Mouse (Mus musculus): ENCODE results near the gene Acvr1b.

The Acvr1b gene

GRCm38 (mm10) chr15:101173421-101174211 is at the start of gene Acvr1b:
Gene Acvr1b (plus strand): TSS chr15:101174067.
- DNase-seq: peak; percentile 90

DNA sequence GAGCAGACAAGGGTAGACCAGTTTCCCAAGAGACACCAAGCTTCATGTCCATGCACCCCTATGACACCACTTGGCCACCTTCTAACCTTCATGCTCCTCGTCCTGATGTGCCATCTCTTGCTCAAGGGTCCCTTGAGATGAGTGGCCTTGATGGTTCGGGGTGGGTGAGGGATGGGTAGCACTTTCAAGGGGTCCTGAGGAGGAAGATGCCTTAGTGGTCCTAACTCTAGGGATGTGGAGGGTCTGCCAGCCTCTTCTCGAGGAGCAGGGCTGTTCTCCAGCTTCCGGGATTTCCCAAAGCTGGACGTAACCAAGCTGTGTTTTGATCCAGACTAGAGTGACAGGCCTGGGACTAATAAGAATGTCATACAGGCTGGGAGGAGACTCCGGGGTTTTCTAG is 48.3 kb upstream of the Acvr1b start:
- no peak for DNase-seq

- DNase-seq: peak; percentile 72
Measured at GRCm38 (mm10) chr15:101126876-101127544, 46.9 kb upstream of the Acvr1b start.

DNA sequence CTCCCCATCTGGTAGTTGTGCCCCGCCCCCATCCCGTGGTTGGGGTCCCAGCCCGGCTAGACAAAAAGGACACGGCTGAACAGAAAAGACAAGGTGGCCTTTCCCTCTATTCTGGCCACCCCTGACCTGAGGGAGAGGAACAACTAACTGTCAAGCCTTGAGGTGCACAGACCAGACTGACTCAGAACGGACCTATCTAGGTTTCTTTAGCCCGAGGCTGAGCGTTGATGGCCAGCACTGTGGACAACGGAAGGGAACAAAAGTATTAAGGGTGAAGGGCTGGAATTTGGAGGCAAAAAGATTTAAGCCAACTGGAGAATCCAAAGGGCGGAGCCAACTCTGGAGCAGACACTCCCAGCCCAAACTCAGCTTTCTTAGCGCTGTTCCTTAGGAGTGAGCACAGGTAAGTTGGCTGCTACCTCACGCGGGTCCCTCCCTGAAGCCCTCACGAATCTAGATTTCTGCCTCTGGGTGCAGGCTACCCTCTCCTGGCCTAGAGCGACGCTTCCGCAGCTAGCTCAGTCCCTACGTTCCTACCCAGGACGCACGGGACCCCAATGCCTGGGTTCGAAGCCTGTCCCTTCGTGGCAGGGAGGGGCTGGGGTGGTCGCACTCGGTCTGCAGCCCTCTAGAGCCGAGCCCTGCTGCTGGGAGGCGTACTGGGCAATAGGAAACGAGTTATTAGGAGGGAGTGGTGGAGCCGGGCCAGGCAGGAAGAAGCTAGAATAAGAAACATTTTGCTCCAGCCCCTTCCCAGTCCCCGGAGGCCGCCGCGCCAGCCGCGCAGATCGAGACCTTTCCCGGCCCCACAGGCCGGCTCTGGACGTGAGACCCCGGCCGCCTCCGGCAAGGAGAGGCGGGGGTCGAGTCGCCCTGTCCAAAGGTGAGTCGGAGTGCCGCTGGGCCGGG is 45.4 kb upstream of the Acvr1b start, which contains the start of gene Acvrl1:
Gene Acvrl1, plus strand, starts transcription at position 342 of the 909 bp plus-strand sequence.
- peak; percentile 80 for DNase-seq

DNA sequence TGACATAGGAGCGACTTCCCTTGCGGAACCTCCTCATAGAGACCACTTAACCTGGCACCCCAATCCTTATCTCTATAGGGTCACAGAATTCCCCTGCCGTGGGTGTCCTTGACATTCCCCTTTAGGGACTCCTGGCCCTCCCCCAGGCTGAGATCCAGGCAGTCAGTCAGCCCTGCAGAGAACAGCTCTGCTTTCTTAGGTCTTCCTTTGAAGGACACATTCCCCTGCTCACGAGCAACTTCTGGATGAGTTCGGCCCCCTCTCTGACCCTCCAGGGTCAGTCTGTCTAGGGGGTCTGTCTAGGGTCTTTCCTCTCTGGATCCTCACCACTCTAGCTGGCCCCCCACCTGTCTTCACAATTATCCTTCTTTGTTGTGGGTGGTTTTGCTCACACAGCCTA is 44.5 kb upstream of the Acvr1b start:
- no peak for DNase-seq

DNA sequence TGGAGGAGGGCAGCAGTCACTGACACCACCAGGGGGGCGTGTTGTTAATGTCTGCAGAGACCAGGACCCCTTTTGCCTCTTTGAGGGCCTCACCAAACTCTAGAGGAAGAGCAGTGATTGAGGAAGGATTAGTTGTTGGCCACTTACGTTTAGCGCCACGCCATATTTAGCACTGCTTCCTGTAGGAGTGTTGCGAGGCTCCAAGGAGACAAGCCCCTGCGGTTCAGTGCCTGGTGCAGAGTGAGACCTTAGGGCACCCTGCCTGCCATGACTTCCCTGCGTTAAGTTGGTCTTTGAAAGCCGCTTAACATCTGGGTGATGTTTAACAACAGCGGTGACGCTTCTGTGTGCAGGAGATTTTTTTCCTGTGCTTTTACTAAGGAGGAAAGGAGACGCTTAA is 42.4 kb upstream of the Acvr1b start:
- DNase-seq: no peak

- no peak for DNase-seq
Measured at GRCm38 (mm10) chr15:101132041-101132440, 41.8 kb upstream of the Acvr1b start.

GRCm38 (mm10) chr15:101132761-101133160 is 41.1 kb upstream of the Acvr1b start:
- DNase-seq: no peak

GRCm38 (mm10) chr15:101133993-101134704 is 39.7 kb upstream of the Acvr1b start:
- DNase-seq: peak; percentile 90

- no peak for DNase-seq
Measured at GRCm38 (mm10) chr15:101135405-101135804, 38.5 kb upstream of the Acvr1b start.

DNA sequence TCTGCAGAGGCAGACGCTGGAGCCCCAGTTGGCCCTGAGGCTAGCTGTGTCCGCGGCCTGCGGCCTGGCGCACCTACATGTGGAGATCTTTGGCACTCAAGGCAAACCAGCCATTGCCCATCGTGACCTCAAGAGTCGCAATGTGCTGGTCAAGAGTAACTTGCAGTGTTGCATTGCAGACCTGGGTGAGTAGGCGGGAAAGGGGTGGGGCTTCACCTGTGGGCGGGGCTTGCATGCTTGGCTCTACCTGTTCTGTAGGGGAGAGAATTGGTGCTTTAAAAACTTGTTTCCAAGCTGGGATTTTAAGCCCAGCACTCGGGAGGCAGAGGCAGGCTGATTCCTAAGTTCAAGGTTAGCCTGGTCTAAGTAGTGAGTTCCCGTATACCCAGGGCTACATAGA is 36.4 kb upstream of the Acvr1b start:
- no peak for DNase-seq

DNA sequence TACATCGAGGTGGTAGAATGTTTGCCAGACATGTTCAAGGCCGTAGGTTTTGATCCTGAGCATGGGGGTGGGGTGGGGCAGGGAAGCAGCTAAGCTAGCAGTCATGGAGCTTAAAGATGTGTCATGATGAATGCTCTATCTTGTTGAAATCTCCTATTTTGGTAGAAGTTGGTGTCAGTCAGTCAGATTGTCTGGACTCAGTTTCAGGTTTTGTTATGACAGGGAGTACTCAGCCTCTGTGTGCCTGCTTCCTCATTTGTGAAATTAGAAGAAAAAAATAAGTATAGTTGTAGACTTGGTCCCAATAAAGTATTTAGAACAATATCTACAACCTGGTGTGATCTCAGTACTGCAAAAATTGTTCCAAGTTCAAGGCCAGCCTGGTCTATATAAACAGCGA is 35.2 kb upstream of the Acvr1b start:
- DNase-seq: no peak

DNA sequence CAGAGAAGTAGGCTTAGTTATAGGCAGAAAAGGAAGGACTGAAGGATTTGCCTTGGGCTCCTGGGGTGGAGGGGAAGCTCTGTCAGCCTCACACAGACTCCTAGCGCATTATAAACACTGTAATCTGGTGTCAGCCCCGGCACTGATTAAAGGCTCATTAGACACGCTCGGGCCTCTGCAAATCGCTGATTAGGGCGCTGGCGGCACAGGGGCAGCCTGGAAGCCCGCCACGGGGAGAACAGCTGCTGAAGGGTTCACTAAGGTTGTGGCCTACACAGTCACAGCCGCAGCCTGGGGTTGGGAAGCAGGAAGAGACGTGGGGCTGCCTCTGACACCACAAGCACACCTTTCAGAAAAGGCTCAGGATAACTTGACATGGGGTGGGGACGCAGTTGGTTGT is 34.0 kb upstream of the Acvr1b start:
- no peak for DNase-seq

DNA sequence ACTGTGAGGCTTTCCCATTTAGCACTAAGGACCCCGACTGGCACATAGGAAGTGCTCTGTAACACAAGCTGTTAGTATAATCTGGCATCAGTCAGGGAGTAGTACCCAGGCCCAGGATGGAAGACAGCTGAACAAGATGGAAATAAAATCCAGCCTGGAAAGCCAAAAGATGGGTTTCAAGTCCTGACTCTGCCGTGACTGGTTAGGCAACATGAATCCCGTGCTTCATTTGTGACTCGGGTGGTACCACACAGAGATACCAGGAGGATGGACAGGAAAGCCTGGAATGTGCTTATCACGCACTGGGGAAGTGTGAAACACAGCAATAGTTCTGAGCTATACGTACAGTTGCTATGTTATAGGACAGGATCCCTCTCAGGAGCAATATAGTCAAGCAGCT is 33.3 kb upstream of the Acvr1b start:
- DNase-seq: no peak

DNA sequence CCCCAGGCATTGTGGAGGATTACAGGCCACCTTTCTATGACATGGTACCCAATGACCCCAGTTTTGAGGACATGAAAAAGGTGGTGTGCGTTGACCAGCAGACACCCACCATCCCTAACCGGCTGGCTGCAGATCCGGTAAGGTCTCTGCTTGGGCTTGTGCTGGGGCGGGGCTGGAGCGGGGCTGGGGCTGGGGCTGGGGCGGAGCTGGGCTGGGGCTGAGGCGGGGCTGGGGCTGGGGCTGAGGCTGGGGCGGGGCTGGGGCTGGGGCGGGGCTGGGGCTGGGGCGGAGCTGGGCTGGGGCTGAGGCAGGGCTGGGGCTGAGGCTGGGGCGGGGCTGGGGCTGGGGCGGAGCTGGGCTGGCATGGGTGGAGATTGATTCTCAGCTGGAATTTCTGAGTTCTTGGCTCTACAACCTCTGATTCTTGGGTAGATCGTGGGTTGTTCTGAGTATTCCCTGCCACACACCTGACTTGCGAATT is 32.8 kb upstream of the Acvr1b start:
- peak; percentile 71 for DNase-seq

DNA sequence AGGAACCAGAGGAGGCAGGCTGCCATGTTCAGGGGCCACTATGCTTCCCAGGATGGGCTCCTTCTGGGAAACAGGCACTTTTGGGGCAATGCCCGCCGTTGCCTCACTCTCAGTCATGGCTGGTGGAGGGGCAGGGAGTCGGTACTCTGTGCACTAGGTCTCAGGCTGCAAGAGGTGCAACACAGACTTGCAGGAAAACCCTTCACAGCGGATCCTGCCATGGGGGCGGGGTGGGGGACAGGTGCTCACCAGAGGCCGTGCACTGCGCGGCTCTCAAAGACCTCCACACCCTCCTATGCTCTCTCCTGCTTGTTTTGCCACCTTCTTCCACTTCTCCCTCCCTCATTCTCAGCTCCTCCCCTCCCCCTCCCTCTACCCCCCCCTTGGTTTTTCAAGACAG is 31.2 kb upstream of the Acvr1b start:
- DNase-seq: no peak

DNA sequence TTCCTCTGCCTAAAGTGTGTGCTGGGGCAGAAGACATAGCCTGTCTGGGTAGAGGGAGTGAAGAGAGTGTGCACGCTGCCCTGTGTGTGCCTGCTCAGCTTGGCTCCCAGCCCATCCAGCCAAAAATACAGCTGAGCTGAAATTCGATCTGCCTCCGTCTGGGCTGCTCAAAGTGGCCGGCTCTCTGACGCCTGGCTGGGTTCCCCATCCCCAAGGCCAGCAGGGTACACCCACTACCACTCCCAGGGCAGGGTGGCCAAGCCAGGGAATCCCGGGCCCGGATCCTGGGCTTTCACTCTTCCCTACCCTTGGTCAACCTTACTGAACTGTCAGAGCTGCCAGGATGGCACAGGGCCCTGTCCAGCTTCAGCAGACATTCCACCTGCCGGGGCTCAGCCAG is 30.4 kb upstream of the Acvr1b start:
- no peak for DNase-seq

DNA sequence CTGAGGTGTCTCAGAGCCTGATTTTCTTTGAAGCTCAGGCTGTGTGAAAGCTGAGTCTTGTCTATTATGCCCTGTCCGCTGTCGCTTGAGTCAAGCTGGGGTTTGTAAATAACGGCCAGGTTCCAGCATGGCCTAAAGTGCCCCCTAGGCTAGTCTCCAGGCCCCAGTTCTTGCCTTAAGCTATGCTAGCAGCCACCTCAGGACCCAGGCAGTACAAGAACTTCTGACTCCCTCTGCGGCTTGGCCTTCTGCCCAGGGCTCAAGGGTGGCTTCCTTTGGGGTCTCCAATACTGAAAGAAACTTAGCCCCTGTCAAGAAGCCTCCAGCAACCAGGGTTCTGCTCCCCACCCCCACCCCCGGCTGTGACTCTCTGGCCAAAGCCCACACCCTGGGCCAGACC is 29.7 kb upstream of the Acvr1b start:
- DNase-seq: no peak

DNA sequence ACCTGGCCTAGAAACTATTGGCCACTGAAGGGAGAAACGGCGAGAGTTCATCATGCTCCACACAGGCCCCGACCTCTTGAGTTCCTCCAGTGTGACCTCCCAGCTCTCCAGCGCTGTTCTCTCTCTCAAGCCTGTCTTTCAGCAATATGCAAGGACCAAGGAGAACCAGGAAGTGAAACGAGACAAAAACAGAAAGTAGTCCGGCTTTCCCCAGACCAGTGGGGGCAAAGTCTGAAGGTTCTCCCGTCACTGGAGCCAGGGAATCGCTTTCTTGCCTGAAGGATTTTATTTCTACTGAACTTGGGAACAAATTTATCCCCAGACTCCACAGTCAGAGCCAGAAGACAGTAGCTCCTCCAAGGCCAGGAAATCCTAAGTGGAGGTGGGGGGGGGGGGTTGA is 29.1 kb upstream of the Acvr1b start:
- DNase-seq: no peak

DNA sequence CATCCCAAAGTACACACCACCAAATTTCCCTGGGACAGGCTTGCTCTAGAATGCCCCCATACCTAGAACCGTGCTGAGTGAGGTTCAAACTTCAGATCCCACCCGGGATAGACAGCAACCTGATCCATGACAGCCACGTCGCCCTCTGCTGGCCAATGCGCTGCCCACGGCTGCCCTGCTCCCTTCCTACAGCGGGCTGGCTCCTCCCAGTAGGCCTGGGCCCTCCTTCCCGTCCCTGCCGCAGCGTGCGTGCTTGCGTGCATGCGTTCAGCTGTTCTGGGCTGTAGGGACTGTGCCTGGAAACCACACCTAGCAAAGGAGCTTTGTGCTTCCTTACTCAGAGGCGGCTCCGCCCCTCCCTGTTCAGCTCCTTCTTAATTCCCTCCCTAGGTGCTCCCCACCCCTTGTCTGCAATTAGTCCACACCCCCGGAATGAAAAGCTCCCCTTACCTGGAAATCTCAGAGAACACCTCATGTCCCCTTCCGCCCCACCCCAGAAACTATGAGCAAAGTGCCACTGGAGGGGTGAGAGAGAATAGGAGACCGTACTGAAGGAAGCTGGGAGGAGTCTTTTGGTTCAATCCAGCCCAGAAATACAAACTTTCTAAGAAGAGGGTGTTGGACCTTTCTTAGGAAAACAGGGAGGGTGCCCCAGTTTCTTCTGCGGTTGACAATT is 28.3 kb upstream of the Acvr1b start:
- peak; percentile 99 for DNase-seq

GRCm38 (mm10) chr15:101146100-101146965 is 27.5 kb upstream of the Acvr1b start:
- peak; percentile 58 for DNase-seq
